Mouse (Mus musculus): Measurements from ENCODE around the gene Golm1.

Golm1 gene

DNA sequence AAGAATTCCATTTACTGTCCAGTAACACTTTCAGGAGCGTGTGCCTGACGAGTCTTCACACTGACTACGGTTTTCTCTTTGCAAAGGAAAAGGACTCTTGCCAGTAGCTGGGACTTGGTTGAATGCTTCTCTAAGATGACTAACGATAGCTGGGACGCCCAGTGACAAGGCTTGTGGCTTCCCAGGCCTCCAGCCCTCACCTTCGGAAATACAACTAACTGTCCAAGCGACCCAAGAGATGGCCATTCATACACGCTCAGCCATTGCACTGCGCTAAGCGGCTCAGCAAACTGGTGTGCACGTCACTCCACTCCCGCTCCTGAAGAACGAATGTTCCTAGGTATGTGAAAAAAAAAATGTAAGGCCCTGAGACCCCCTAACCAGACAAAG, 855 bp downstream of the Golm1 start:
- no peak for DNase-seq

DNA sequence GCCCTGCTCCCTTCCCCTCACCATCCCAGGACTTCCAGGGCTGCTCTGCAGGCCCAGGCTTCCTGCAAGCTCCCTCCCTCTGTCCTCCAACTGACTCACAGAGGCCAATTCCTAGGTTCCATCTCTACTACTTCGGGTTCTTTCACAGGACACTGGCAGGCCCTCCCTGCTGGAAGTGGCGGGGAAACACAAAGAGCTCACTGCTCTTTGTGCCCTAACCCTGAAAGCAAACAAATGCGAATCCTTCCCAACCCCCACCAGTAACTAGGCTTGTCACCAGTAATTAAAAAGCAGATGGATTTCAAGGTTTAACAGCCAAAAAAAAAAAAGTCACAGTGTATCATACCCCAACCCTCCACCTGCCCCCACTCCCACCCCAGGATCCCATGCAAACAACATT, 1.4 kb downstream of the Golm1 start:
- no peak for DNase-seq

DNA sequence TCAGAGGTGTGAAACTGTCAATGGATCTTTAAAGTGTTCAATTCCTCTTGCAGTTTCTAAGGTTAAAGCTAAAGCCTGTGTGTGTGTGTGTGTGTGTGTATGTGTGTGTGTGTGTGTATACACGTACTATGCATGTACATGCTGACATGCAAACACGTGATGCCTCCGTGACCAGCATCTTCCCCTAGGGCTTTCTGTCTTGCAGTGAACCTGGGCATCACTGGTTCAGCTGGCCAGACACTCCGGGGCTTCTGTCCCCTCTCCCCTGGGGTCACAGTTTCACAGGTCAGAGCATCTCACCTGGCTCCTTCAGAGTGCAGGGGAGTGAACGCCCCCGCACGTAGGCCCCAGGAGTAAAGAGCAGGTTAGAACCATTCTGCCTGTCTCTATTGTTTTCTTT, 2.0 kb downstream of the Golm1 start:
- no peak for DNase-seq

DNA sequence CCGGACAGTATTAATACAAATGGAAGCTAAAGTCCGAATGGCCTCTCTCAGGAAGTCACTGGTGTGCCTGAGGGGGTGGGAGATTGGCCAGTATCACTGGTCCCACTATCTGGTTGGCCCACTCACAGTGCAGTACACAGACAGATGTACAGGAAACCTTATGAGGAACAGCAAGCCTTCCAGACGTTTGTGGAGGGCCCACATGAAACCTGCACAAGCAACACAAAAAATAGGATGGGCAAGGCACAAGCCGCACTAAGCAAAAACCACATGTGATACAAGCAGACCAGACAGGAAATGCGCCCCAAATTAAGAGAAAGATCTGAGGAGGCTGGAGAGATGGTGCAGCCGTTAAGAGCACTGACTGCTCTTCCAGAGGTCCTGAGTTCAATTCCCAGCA, 3.4 kb downstream of the Golm1 start:
- DNase-seq, result no peak

DNA sequence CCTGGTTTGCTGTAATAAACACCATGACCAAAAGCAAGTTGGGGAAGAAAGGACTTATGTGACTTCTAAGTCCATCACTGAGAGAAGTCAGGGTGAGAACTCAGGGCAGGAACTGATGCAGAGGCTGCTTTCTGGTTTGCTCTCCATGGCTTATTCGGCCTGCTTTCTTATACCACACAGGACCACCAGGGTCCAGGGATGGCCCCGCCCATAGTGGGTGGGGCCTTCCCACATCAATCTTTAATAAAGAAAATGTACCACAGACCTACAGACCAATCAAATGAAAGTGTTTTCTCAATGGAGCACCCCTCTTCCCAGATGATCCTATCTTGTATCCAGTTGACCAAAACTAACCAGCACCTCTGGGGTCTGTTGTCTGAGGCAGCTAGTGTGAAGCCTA, 4.1 kb downstream of the Golm1 start:
- no peak for DNase-seq

DNA sequence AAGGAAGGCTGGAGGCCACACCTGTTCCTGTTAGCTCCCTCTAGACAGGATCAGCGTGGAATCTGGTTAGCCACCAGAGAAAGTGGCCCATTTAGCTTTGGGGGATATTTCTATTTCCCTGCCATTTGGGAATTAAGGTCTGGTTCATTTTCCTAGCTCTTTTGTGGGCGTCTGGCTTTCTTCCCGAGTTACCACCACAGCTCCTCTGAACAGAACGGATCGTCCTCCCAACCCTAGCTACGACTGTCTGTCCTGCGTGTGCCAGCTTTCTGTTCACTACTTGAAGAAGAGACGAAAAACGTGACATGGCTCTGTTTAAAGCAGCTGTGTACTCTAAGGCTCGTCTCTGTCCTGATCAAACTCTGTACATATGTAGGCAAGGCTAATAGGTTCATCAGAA, 5.7 kb downstream of the Golm1 start:
- no peak for DNase-seq

DNA sequence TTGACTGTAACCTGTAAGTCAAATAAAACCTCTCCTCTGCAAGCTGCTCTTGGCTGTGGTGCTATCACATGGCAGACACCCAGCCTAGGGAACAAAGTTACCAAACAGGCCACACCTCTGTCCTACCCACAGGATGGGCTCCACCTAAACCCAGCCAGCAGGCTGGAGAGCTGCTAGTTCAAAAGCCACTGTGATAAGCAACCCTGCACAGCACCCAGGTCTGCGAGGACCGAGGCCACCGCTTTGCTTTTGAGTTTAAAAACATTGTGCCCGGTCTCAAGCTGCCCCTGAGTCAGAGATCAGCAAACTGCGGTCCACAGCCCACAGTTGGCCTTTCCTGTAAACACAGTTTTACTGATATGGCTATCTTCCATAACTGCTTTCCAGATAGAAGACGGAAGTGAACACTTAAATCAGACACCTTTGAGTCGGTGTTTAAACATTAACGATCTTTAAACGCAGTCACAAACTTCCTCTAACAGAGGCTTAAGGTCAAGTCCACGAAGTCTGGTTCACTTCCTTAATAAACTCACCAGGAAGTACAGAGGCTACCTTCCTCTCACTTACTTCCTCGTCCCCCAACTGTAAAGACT, 7.0 kb downstream of the Golm1 start:
- DNase-seq, result peak; percentile 21

DNA sequence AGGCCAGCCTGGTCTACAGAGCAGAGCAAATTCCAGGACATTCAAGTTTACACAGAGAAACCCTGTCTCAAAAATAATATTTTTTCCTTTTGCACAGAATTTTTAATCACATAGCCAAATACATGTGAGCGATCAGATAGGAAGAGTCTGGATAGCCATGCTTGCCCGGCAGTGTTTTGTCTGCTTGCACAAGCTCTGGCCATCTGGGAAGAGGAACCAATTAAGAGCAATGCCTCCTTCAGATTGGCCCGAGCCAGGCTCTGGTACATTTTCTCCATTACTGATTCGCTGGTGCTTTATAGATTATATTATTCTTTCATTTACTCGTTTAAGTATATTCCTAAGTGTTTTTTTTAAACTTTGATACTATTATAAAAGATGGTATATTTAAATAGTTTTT, 7.8 kb downstream of the Golm1 start:
- no peak for DNase-seq

DNA sequence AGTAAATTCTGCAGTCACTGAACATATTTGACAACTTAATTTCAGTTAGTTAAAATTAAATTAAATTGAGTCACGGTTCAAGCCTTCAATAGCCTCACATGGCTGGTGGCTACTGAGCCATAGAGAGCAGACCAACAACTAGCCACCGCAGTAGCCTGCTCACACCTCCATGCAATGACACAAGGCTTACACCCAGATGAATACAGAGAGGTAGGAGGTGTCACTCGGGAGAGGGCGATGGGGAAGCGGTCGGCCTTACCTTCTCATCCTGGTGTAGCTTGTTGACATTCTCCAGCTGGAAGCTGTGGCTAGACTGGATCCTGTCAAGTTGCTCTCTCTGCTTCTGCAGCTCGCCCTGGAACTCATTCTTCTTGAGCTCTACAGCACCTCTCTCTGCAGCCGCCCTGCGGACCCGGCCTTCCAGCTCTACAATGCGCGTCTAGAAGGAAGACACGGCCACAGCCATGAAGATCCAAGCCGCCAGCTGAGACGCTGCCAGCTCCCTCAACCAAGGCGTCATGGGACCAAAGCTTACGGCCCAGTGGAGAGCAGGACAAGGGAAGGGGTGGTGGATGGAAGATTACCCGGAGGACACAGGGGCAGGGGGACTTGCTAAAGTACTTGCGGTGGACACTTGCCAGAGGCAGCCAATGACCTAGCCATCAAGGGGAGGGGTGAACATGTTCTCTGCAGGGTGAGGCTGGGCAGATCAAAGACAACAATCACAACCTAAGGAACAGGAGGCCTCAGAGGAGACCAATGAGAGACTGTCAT, 11.5 kb downstream of the Golm1 start:
- DNase-seq, result peak; percentile 15

DNA sequence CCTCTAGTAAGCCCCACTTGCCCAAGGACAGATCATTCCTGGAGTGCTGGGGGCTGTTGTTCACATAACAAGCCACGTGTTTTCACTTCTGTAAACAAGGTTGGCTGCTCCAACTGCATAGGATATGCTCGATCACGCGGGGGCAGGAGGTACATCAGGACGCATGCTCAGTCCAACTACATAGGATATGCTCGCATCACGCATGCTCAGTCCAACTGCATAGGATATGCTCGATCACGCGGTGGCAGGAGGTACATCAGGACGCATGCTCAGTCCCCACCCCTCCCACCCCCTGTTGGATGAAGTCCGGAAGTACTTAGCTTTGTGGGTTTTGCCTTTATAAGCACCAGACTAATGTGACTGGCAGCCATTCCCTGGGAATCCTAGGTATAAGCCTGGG, 13.6 kb downstream of the Golm1 start:
- no peak for DNase-seq

DNA sequence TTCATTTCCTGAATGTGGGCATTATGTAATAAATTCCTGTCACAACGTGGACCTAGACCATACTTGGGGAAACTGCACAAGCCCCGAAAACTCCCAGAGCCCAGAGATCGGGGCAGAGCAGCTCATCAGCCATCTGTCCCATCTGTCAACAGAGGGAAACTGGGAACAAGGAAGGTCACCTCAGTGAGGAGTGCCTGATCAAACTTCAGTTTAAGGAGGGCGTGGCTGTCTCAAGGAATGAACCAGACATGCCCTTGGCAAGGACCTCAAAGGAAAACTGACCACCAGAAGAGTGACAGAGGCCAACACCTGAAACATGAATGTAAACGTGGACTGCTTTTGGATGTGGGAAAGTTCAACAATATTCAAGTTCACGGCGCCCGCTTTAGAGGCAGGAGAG, 14.2 kb downstream of the Golm1 start:
- no peak for DNase-seq

DNA sequence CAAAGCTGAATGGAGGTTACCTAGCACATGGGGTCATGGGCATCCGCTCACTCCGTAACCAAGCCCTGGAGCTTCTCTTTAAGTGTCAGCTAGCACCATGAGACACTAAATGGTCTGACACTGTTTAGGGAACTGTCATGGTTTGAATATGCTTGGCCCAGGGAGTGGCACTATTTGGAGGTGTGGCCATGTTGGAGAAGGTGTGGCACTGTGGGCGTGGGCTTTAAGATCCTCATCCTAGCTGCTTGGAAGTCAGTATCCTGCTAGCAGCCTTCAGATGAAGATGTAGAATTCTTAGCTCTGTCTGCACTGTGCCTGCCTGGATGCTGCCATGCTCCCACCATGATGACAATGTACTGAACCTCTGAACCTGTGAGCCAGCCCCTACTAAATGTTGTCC, 15.2 kb downstream of the Golm1 start:
- DNase-seq, result no peak

DNA sequence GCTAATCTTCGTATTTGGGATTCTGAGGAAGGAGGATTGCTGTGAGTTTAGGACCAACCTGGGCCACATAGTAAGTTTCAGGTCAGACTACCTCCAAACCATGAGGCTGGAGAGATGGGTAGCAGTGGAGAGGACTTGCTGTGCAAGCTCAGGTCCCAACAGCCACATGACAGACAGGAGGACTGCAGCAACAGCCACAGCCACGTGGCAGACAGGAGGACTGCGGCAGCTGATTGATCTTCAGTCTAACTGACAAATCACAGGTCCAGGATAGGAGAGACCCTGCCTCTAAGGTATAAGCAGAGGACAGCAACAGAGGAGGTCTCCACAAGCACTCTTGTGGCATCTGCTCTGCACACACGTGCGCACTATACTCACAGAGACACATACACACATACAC, 17.8 kb downstream of the Golm1 start:
- no peak for DNase-seq

DNA sequence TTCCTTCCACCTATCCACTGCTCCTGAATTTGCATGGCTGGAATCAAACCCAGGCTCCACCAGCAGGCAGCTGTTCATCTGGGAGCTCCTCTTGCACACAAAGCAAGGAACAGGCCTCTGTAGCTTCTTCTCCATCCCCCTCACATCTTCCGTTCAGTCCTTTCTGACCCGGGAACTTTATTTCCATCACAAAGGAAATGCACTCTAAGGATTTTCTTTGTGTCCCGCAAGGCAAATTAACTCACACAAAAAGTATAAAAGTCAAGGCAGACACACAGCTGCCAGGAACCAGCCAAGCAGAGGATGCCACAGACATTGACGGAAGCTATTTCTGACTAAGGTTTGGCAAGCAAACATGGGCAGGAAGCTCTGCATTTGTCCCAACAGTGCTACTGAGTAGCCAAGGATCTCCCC, 18.6 kb downstream of the Golm1 start:
- DNase-seq, result peak; percentile 17

DNA sequence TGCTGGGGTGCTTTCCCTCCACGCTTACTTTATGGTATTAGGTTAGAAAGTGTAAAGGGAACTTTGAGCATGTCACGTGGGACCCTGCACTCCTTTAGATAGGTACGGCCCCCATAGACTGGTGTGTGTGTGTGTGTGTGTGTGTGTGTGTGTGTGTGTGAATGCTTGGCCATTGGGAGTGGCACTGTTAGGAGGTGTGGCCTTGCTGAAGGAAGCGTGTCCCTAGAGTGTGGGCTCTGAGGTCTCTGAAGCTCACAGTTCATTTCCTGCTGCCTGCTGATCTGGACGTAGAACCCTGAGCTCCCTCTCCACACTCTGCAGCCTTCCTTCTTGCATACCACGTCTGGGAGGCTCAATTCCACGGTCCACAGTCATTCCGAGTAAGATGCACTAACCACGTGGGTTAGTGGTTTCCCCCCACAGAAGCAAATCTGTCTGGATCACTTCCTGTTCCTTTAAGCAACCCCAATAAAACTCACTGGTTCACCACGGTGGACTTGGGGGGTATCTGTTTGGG, 19.2 kb downstream of the Golm1 start:
- DNase-seq, result no peak

DNA sequence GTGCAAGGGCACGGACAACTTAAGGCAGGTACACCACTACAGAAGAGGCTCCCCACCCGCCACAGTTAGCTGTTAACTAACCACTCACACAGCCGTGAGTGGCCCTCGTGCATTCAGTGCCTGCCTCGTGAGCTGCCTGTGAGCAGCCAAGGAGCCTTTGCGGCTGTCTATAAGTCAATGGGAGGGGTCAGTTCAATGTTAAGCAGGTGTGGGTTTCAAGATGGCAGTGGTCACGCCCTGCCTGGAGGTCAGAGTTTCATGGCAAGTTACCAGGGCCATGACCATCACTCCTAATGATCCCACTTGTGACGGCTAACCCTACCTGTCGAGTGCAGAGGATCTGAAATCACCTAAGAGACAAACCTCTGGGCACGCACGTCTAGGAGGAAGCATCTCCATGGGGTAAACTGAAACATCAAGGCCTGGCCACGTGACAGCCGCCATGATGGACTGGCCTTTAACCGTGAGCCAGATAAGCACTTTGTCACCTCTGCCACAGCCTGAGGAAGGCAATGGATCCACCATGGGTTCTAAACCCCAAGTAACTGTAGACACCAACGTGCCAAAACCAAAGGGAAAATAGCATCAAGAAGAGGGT, 19.8 kb downstream of the Golm1 start:
- no peak for DNase-seq

DNA sequence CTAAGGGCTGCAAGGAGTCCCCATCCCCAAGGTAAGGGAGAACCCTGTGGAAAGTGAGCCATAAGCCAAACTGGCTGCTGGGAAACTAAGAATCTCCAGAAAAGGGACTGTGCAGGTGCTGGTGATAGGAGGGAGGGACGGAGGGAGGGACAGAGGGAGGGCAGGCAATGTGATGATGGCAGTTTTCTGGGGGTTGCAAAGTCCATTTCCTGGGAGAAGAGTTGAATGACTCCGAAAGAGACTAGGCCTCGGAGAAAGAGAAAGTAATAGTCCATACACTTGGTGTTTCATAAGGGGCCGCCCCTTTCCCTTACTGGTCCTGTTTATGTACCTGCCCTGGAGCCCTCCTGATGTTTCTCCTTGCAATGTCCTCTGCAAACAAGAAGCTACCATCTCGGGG, 21.1 kb downstream of the Golm1 start:
- no peak for DNase-seq

DNA sequence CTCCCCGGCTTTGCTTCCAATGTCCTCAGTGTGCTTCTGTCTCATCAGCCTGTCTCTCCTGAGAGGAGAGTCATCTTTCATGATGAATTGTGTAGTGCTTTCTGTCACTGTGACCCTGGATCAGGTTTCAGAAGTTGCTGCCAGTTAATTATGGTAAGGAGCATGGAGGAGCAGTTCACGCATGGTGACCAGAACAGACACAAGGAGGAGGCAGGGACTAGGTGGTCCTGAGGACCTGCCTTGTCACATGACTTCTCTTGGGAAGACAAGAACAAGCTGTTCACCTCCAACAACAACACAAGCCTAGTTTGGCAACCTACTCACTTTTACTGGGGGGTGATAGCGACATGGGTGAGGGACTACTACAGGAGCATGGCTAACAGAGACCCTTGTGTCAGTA, 22.5 kb downstream of the Golm1 start:
- DNase-seq, result no peak

DNA sequence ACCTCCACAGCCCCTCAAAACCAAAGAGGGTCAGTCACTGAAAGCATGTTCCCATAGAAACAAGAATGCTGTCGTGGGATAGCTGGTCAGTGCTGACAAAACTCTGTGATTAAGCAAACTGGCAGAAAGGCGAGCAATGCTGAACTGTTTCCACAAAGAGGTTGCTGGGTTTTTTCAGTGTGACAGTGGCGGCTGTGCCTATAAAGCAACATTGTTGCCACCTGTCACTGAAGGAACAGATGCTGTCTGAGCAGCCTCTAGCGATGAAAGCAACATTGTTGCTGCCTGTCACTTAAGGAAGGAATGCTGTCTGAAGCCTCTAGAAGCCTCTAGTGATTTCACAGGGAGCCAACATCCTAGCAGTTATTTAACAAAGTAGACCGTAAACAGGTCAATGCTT, 23.0 kb downstream of the Golm1 start:
- DNase-seq, result no peak

DNA sequence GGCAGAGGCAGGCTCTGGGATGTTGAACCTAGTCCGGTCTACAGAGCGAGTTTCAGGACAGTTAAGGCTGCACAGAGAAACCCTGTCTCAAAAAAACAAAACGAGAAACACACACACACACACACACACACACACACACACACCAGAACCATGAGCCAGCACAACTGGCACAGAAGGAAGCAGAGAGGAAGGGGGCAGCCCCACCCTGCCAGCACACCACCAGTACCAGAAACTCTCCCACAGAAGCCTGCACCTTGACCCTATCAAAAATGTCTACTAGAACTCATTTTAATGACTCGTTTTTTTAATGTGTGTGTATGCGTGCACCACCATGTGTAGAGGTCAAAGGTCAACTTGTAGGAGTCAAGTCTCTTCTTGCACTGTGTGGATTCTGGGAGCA, 25.8 kb downstream of the Golm1 start:
- no peak for DNase-seq

DNA sequence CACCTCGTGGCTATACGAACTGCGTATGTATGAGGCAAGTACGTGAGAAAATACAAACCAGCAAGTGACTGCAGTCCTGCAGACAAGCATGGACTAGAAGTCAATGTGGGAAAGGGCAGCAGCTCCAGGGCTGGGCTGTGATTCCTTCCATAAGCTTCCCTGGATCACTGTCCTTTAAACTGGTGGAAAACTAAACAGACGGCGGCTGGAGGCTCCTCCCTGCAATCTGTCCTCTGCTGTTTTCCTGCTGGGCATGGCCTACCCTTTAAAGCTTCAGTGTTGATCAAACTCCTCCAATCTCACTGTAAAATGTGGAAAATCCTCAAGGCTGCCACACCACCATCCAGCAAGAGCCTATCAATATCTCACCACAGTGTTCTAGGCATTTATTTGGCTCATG, 27.0 kb downstream of the Golm1 start:
- DNase-seq, result no peak

DNA sequence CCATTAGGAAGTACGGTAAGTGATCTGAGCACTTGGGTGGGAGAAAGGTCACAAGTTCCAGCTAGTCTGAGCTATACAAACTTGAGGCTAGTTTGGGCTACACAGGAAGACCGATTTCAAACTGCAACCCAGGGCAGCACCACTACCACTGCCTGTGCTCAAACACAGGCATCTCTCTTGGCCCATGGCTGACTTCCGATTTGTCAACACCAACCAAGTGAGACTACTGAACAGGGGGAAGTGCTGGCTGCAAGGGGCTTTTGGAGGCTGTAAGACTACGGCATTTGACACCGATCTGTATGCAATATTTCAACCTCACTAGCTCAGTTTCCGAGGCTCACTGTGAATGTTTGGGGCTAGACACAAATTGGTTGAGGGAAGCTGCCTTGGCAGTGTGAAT, 28.1 kb downstream of the Golm1 start:
- no peak for DNase-seq

DNA sequence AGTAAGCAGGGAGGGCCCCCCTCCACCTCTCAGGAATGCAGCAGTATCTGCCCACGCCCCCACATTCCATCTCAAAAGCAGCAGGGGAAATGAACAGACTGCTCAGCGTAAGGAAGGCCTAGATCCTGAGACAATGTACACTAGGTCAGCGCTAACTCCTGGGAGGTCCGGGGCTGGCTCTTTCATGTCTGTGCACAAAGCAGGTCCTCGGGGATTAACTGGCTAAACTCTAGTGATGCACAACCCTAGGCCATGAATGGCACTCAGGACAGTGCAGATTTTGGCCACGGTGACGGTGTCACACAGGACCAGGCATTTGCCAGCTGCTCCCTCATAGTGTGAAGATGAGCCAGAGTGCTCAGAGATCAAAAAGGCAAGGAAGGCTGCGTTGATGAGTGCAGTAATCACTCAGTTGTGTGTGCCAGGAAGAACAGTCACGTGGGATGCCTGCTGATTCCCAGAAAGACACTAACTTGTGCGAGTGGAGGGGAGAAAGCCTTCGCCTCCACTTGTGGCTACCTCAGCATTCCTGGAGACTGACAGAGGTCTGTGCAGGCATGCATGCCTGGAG, 28.9 kb downstream of the Golm1 start:
- DNase-seq, result peak; percentile 43

DNA sequence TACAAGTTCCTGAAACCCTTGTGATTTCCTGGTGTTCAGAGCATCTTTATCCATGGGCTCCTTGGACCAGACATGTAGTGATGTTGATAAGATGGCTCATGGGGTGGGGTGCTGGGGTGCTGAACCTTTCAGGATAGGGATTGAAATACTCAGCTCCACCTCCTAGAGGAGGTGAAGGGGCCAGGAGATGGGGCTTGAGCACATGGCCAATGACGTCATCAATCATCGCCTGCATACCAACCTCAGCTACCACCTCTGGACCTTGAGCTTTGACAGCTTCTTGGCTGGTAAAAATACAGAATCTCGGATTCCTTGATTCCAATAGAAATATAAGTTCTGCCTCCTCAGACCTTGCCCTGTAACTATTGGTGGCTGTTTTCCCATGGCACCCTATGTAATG, 30.1 kb downstream of the Golm1 start:
- DNase-seq, result no peak
